Mouse (Mus musculus): Measurements from ENCODE around the gene Xaf1. TPM values are rescaled to one million over a fixed set of nuclear protein-coding genes. Genes with fewer than 3 reads are reported as not detected.
"Not testable (repeated sequence)": the region's sequence is repeated elsewhere in the genome, so short reads cannot be mapped to it uniquely, and the experiment has no call there.

Xaf1 gene
- total RNA-seq, 2 experiments from 2014 or later = 9.5 to 10.5 TPM

- DNase-seq = no peak
Measured at GRCm38 (mm10) chr11:72311355-72312001, 10.0 kb downstream of the Xaf1 start.

GRCm38 (mm10) chr11:72314151-72314895 lies 12.9 kb downstream of the Xaf1 start, which contains the start of gene Fbxo39:
Gene Fbxo39, plus strand, starts transcription at chr11:72314444.
- no peak for DNase-seq

- DNase-seq = no peak
Measured at GRCm38 (mm10) chr11:72318026-72318425, 16.6 kb downstream of the Xaf1 start.

GRCm38 (mm10) chr11:72324431-72324830 lies 23.0 kb downstream of the Xaf1 start:
- DNase-seq = no peak

- no peak for DNase-seq
Measured at GRCm38 (mm10) chr11:72325701-72326100, 24.3 kb downstream of the Xaf1 start.

- no peak for DNase-seq
Measured at GRCm38 (mm10) chr11:72332951-72333667, 31.7 kb downstream of the Xaf1 start.

GRCm38 (mm10) chr11:72334653-72335052 lies 33.2 kb downstream of the Xaf1 start:
- DNase-seq = no peak

GRCm38 (mm10) chr11:72336726-72337125 lies 35.3 kb downstream of the Xaf1 start:
- no peak for DNase-seq

GRCm38 (mm10) chr11:72338437-72338871 lies 37.0 kb downstream of the Xaf1 start:
- no peak for DNase-seq

- no peak for DNase-seq
Measured at GRCm38 (mm10) chr11:72339716-72340115, 38.3 kb downstream of the Xaf1 start.

- peak; percentile 59 to 78 for DNase-seq
Measured at GRCm38 (mm10) chr11:72342549-72343237, 41.3 kb downstream of the Xaf1 start.

GRCm38 (mm10) chr11:72343238-72343625 lies 41.8 kb downstream of the Xaf1 start:
- DNase-seq = not testable (repeated sequence)

- peak; percentile 16 to 60 for DNase-seq
Measured at GRCm38 (mm10) chr11:72343904-72344303, 42.5 kb downstream of the Xaf1 start.

GRCm38 (mm10) chr11:72344486-72344885 lies 43.1 kb downstream of the Xaf1 start:
- no peak for DNase-seq

GRCm38 (mm10) chr11:72348563-72348962 lies 47.1 kb downstream of the Xaf1 start:
- DNase-seq = no peak

GRCm38 (mm10) chr11:72349016-72349415 lies 47.6 kb downstream of the Xaf1 start:
- DNase-seq = peak; percentile 30 to 41

GRCm38 (mm10) chr11:72349652-72350051 lies 48.2 kb downstream of the Xaf1 start:
- no peak for DNase-seq

- DNase-seq = no peak
Measured at GRCm38 (mm10) chr11:72352272-72352671, 50.8 kb downstream of the Xaf1 start.

GRCm38 (mm10) chr11:72353186-72353585 lies 51.8 kb downstream of the Xaf1 start:
- no peak for DNase-seq

- DNase-seq = peak; percentile 63 to 91
Measured at GRCm38 (mm10) chr11:72354971-72355728, 53.7 kb downstream of the Xaf1 start.

Measured in heart, adult 18-20 months (tissue).